Mouse (Mus musculus): ENCODE measurements around the gene Aktip.

Aktip gene

DNA sequence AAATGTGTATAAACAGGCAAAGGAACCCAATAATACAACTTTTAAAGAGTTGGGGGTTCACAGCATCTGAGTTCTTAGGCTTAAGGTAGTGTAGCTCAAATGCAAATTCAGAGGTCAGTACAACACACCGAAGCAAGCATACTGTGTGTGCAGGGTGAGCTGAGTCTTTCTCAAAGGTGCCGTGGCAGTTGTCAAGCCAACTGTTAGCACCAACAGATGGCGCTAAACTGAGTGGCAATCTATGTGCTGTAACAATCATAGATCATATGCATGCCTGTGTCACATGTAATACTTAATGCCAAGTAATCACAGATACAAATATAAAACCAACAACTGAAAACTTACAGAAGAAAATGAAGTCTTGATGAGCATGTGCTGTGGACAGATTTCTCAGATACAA, 81.6 kb downstream of the Aktip start:
- no peak for DNase-seq

GRCm38 (mm10) chr8:91117537-91117936, 82.2 kb downstream of the Aktip start:
- DNase-seq, result no peak

DNA sequence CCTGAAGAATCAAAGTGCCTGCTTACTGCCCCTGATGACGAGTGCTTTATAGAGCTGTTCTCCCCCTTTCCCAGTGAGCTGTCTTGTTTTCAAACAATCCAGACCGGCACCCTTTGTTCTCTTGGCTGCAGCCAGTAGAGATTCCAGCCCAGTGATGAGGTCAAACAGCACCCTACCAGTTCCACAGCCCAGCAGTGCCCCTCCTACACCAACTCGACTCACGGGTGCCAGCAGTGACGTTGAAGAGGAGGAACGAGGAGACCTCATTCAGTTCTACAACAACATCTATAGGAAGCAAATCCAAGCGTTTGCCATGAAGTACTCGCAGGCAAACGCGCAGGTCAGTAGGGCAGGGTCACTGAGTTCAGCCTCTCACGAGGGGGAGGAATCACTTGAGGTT, 84.9 kb downstream of the Aktip start:
- no peak for DNase-seq

DNA sequence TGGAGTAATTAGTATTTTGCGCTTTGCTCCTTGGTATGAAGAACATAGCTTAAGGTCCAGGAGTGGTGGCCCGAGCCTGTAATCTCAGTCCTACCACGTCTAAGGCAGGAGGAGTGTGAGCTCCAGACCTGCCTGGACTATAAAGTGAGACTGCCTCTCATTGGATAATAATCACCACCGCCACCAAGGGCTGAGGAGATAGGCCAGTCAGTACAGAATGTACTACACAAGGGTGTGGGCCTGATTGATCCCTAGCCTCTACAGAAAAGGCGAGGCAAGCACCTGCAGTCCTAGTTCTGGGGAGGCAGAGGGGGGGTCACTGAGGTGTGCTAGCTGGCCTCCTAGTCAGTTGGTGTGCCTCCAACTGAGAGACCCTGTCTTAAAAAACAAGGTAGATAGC, 85.3 kb downstream of the Aktip start:
- DNase-seq, result no peak

GRCm38 (mm10) chr8:91111868-91112477, 87.8 kb downstream of the Aktip start:
- no peak for DNase-seq

DNA sequence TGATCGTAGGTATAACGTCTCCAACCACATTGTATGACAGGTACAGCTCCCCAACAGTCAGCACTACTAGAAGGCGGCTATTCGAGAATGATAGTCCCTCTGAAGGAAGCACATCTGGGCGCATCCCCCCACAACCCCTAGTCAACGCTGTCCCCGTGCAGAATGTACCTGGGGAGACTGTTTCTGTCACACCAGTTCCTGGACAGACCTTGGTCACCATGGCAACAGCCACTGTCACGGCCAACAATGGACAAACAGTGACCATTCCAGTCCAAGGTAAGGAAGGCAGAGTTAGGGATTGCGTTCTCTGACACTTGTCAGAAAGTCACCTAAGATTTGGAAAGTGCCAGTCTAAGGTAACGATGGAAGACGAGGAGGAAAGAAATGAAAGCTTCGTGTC, 93.5 kb downstream of the Aktip start:
- DNase-seq, result no peak

DNA sequence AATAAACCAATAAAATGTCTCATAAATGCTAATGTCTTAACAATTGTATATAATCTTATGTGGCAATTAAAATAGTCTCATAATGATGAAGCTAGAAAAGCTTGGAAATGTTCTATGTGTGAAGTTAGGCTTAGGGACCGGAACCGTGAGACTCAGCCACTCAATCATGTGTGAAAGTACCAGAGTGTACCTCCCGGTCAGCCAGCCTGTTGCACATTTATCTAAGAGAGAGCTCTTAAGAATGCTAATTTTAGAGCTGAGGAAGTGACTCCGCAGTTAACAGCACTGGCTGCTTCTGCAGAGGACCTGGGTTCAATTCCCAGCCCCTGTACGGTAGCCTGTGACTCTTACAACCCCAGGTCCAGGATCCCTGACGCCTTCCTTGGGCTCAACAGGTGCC, 101.7 kb downstream of the Aktip start:
- DNase-seq, result no peak

DNA sequence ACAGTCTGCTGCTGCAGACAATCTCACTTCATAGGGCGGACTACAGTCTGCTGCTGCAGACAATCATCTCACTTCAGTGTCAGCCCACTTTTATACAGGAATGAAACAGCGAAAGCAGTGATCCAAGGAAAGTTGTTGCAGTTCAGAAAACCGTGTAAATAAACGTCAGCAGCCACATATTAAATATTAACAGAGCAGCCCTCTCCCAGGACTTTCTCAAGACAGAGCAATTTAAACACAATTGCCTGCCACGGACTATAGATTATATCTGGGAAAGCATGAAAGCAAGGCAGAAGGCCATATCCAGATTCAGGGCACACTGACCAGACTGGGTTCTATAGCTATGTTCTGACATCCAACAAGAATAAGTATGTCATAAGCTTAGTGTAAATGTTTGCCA, 105.6 kb downstream of the Aktip start:
- DNase-seq, result no peak

GRCm38 (mm10) chr8:91089601-91090000, 110.2 kb downstream of the Aktip start:
- no peak for DNase-seq

- no peak for DNase-seq
Measured at GRCm38 (mm10) chr8:91088452-91088851, 111.3 kb downstream of the Aktip start.

GRCm38 (mm10) chr8:91082428-91082827, 117.3 kb downstream of the Aktip start:
- no peak for DNase-seq

GRCm38 (mm10) chr8:91081911-91082310, 117.9 kb downstream of the Aktip start:
- peak; percentile 35 for DNase-seq

DNA sequence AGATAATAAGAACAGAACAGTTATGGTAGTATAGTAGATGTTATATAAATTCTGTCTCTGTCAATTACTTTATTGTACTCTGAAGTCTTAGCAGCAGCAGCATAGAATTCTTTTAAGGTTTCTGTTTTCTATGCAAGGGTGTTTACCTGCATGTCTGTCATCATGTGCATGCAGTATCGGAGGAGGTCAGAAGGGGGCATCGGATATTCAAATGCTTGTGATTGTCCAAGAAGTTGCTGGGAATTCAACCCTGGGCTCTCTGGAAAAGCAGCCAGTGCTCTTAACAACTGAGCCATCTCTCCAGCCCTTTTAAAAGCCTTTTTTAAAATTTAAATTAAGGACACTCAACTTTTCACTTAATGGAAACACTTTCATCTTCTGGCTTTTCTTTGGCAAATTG, 120.1 kb downstream of the Aktip start:
- DNase-seq, result no peak

GRCm38 (mm10) chr8:91077077-91077867, 122.5 kb downstream of the Aktip start:
- no peak for DNase-seq

DNA sequence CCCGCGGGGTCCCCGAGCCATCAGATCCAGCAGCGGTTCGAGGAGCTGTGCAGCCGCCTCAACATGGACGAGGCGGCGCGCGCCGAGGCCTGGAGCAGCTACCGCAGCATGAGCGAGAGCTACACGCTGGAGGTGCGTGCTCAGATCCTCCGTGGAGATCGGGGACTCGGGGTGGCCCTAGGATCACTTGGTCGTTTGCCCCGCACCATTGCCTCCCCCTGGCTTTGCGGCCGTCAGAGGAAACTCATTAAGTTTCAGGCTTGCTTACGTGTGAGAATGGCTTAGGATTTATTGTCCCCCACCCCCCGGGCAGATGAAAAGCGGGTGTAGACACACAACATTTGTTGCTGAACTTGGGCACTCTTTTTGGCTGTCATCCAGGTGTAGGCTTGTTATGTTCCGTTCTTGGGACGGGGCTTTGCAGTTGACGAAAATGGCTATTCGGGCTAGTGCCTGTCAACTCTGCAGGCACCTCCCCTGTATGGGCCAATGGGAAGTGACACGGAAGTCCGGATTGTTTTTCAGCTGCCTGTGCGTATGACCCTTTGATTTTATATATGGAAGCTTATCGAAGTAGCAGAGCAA, 129.4 kb downstream of the Aktip start:
- DNase-seq, result peak; percentile 81

- DNase-seq, result peak; percentile 92
Measured at GRCm38 (mm10) chr8:91069834-91070233, 129.9 kb downstream of the Aktip start, which contains the start of gene Rbl2. Rbl2 (plus strand) TSS chr8:91070057.

DNA sequence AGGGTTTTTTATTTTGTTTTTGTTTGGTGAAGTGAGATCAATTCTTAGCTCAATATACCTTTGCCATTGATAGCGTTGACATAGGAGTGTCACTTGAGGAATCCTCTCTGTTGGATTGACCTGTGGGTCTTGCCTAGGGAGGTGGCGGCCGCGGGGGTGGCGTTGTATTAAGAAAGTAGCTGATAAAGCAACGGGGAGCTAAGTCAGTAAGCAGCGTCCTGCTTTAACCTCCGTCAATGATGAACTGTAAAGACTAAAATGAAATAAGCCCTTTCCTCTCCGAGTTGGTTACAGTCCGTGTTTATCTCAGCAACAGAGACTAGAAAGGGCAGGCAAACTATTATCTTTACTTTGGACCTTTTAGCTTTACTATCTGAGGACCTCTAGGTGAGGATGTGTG, 130.4 kb downstream of the Aktip start:
- peak; percentile 64 for DNase-seq

DNA sequence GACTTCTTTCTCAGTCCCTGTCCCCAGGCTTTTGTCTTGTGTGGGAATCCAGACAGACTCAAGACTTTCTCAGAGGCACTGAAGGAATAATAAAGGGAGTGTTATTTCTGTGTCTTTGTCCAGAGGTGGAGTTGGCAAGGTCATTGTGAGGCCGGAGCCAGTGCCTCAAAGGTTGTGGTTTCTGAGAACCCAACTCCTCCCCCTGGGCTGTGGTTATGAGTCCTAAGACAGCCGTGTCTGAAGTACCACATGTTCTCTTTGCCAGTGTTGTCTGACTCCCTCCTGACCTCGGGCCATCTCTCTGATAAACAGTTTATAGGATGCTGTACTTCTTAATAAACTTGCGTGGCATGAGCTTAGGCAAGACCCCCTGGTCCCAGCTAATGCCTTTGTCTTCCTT, 134.6 kb downstream of the Aktip start:
- DNase-seq, result no peak

All from liver (tissue).